Mouse (Mus musculus) heart, adult 2 months (tissue): ENCODE measurements around the gene Itm2c. TPM values are rescaled to one million over a fixed set of nuclear protein-coding genes. Genes with fewer than 3 reads are reported as not detected.

ENCODE experiments used
- DNase-seq, 2 experiments: peaks; one replicate each; pipeline ENCODE4 v3.0.0; 2021
- H3K27ac ChIP-seq: fragments of 200-600 bp; 2 replicates; pipeline ENCODE4 v1.8.1; 2022
- H3K27me3 ChIP-seq: fragments of 200-500 bp; 2 replicates; pipeline ENCODE4 v1.6.1; 2012; ENCODE audit warnings: mild to moderate bottlenecking, low read length, inconsistent platforms, mixed read lengths; ENCODE audit not compliant: control insufficient read depth, insufficient read depth
- H3K36me3 ChIP-seq: fragments of 200-500 bp; 2 replicates; pipeline ENCODE4 v1.6.1; 2012; ENCODE audit warnings: low read length, inconsistent platforms; ENCODE audit not compliant: control insufficient read depth, insufficient read depth
- H3K4me1 ChIP-seq: fragments of 200-500 bp; 2 replicates; pipeline ENCODE4 v1.6.1; 2011; ENCODE audit warnings: low read length; ENCODE audit not compliant: control insufficient read depth, insufficient read depth
- H3K4me3 ChIP-seq: fragments of 200-600 bp; 2 replicates; pipeline ENCODE4 v1.8.1; 2022
- H3K79me2 ChIP-seq: fragments of 200-500 bp; replicated peaks from 2 replicates; pipeline ENCODE4 v1.6.1; 2012; ENCODE audit warnings: mild to moderate bottlenecking, inconsistent platforms, low read length, moderate library complexity, mixed read lengths; ENCODE audit not compliant: control insufficient read depth, insufficient read depth
- H3K9ac ChIP-seq: fragments of 200-500 bp; 2 replicates; pipeline ENCODE4 v1.6.1; 2012; ENCODE audit warnings: low read depth, mild to moderate bottlenecking, control low read depth, inconsistent platforms, low read length, mixed read lengths
- CTCF ChIP-seq: fragments of 200-600 bp; IDR thresholded peaks from 2 replicates; pipeline ENCODE4 v1.8.1; 2022; ENCODE audit warnings: antibody characterized with exemption, mild to moderate bottlenecking, moderate library complexity
- EP300 ChIP-seq: fragments of 200-500 bp; IDR thresholded peaks from 2 replicates; pipeline ENCODE4 v1.6.1; 2011; ENCODE audit warnings: low read depth, low read length, control low read depth; ENCODE audit not compliant: insufficient read depth
- POLR2A ChIP-seq: fragments of 200-500 bp; IDR thresholded peaks from 2 replicates; pipeline ENCODE4 v1.6.1; 2011; ENCODE audit warnings: mild to moderate bottlenecking, low read depth, low read length, control low read depth; ENCODE audit not compliant: insufficient read depth
- WGBS: fragments of 180-500 bp; shearing (Covaris S2); methylation state at CpG from one replicate; pipeline ENCODE4 v1.1.7; 2018; 5-methylcytosine and 5-hydroxymethylcytosine counted together
- intact Hi-C: fragments of 180-260 bp; cut with DNase I; formaldehyde crosslinking; loops from one replicate; pipeline ENCODE4 v1.15.1; 2025
- long read RNA-seq: library from polyadenylated mRNA; stranded (forward); transcript quantifications from one replicate; pipeline ENCODE4 v2.0.0, GENCODE M21; 2021
- polyA plus RNA-seq: library from polyadenylated mRNA; depleted of rRNA; stranded (reverse); fragments of >200 nt; gene quantifications from 2 replicates; pipeline ENCODE4 v1.2.3, GENCODE M21; 2012; rRNA removed
- total RNA-seq, 2 experiments: library from RNA; stranded (reverse); gene quantifications; 2 replicates each; pipeline ENCODE4 v1.2.3; 2021

The Itm2c gene
- 10 to 100 TPM; 60.3 to 62.0 TPM for total RNA-seq
- polyA plus RNA-seq: 101 and 137 TPM in 2 replicates
- long read RNA-seq, transcript Itm2c-201 (6 exons, 2,230 nt): major isoform, 72 of 85 reads
- long read RNA-seq, partial matches to known transcripts: 11 of 85 reads
- long read RNA-seq, other reads (novel, unspliced or antisense): 2 of 85 reads

GRCm38 (mm10) chr1:85894231-85894747 lies at the start of gene Itm2c:
Itm2c (plus strand) TSS chr1:85894281.
- TF ChIP-seq EP300 (no peak), POLR2A (peak; percentile 80)

GRCm38 (mm10) chr1:85844981-85845380 lies 49.1 kb upstream of the Itm2c start:
- no peaks in the 10 kb centered on the region for H3K27me3 ChIP-seq
- H3K27ac ChIP-seq: no peak overlapping the region
- WGBS: 80% methylated on average over 6 of the region's 6 CpGs
- no peak overlapping the region for H3K4me3 ChIP-seq
- H3K36me3 ChIP-seq: no peaks in the 10 kb centered on the region
- H3K79me2 ChIP-seq: no peaks in the 10 kb centered on the region
- peaks cover 3% of the 10 kb centered on the region for H3K4me1 ChIP-seq
- H3K9ac ChIP-seq: no peak overlapping the region
- no peak for TF ChIP-seq EP300
- TF ChIP-seq CTCF: no peak
- TF ChIP-seq POLR2A: no peak
- intact Hi-C loops: no loop called here
- DNase-seq: no peak

More at GRCm38 (mm10) chr1:85894231-85894747, at the start of gene Itm2c:
- Histone ChIP-seq H3K79me2 (no peaks in the 10 kb centered on the region), H3K4me1 (peaks cover 14% of the 10 kb centered on the region), H3K9ac (peak within 1 kb of the TSS; percentile 62), H3K36me3 (no peaks in the 10 kb centered on the region; the same call in 1 of the 2 replicates), H3K27me3 (no peaks in the 10 kb centered on the region), H3K4me3 (peak within 1 kb of the TSS; percentile 77), H3K27ac (peak within 1 kb of the TSS; percentile 72)
- 1% methylated on average over 35 of the region's 35 CpGs for WGBS
- peak; percentile 90 to 93 for DNase-seq
- intact Hi-C loops: loop anchor here (2.0 kb wide), 2 partner anchors 41 kb away; no protein-coding TSS in a partner anchor

- Histone ChIP-seq H3K79me2 (no peaks in the 10 kb centered on the region), H3K27me3 (no peaks in the 10 kb centered on the region), H3K4me1 (peaks cover under 1% of the 10 kb centered on the region), H3K36me3 (no peaks in the 10 kb centered on the region), H3K9ac (no peak overlapping the region), H3K27ac (no peak overlapping the region), H3K4me3 (no peak overlapping the region)
- no peak for TF ChIP-seq POLR2A
- intact Hi-C loops: no loop called here
- 65% methylated on average over 3 of the region's 3 CpGs for WGBS
- no peak for DNase-seq
Measured at GRCm38 (mm10) chr1:85845476-85845875, 48.6 kb upstream of the Itm2c start.

- H3K27ac ChIP-seq: no peak overlapping the region
- no peak for TF ChIP-seq CTCF
- no peak for TF ChIP-seq POLR2A
- no peak for TF ChIP-seq EP300
- H3K4me1 ChIP-seq: no peaks in the 10 kb centered on the region; the same call in 1 of the 2 replicates
- no peaks in the 10 kb centered on the region for H3K27me3 ChIP-seq
- H3K79me2 ChIP-seq: no peaks in the 10 kb centered on the region
- H3K36me3 ChIP-seq: no peaks in the 10 kb centered on the region
- no peak for DNase-seq
- 93% methylated on average over 14 of the region's 14 CpGs for WGBS
- no peak overlapping the region for H3K4me3 ChIP-seq
- intact Hi-C loops: no loop called here
- no peak overlapping the region for H3K9ac ChIP-seq
Measured at GRCm38 (mm10) chr1:85849016-85849415, 45.1 kb upstream of the Itm2c start.

- WGBS: 81% methylated on average over 5 of the region's 5 CpGs
- Histone ChIP-seq H3K79me2 (no peaks in the 10 kb centered on the region), H3K27me3 (no peaks in the 10 kb centered on the region), H3K4me3 (no peak overlapping the region), H3K9ac (no peak overlapping the region), H3K36me3 (no peaks in the 10 kb centered on the region), H3K27ac (no peak overlapping the region), H3K4me1 (no peaks in the 10 kb centered on the region)
- intact Hi-C loops: loop anchor here (5.0 kb wide), 1 partner anchor 1881 kb away; no protein-coding TSS in a partner anchor
- no peak for TF ChIP-seq EP300
- no peak for TF ChIP-seq CTCF
- no peak for TF ChIP-seq POLR2A
- DNase-seq: no peak
Measured at GRCm38 (mm10) chr1:85850851-85851250, 43.2 kb upstream of the Itm2c start.

GRCm38 (mm10) chr1:85852996-85853689 lies 40.9 kb upstream of the Itm2c start:
- Histone ChIP-seq H3K79me2 (no peaks in the 10 kb centered on the region), H3K36me3 (no peaks in the 10 kb centered on the region), H3K27ac (no peak overlapping the region), H3K9ac (no peak overlapping the region), H3K4me1 (no peaks in the 10 kb centered on the region), H3K27me3 (no peaks in the 10 kb centered on the region), H3K4me3 (no peak overlapping the region)
- WGBS: 80% methylated on average over 2 of the region's 2 CpGs
- intact Hi-C loops: loop anchor here (1.0 to 5.0 kb wide), 4 partner anchors 42 to 1879 kb away; partner anchors contain the start of gene Itm2c
- DNase-seq: peak; percentile 65 to 80
- TF ChIP-seq POLR2A (no peak), CTCF (peak; percentile 96), EP300 (peak; percentile 89; the same call in 1 of the 2 replicates)
